Mouse (Mus musculus): ENCODE results near the gene Cct2. TPM values are rescaled to one million over a fixed set of nuclear protein-coding genes. Genes with fewer than 3 reads are reported as not detected.
"Not testable (repeated sequence)": the region's sequence is repeated elsewhere in the genome, so short reads cannot be mapped to it uniquely, and the experiment has no call there.

Gene Cct2
- polyA plus RNA-seq, 1 experiment from 2014 or later: 281 TPM

DNA sequence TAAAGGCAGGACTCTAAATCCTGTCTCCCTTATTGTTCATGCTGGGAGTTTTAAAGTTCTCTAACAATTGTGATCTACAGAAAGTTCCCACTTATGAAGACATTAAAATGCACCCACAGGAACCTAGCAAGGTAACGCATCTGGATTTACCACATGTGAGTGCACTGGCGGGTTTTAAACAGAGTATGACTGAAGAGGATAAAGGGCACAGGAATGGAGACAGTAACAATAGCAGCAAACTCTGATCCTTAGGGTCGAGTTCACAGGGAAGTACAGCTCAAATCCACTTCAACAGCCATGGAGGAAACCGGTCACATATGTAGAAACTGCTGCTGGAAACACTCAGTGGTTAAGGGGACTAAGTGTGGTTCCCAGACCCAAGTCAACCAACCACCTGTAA is 14.4 kb downstream of the Cct2 start:
- WGBS: 78% methylated on average over 4 of the region's 4 CpGs
- H3K27ac ChIP-seq: no peak overlapping the region
- H3K36me3 ChIP-seq: peaks cover 57% of the 10 kb centered on the region

DNA sequence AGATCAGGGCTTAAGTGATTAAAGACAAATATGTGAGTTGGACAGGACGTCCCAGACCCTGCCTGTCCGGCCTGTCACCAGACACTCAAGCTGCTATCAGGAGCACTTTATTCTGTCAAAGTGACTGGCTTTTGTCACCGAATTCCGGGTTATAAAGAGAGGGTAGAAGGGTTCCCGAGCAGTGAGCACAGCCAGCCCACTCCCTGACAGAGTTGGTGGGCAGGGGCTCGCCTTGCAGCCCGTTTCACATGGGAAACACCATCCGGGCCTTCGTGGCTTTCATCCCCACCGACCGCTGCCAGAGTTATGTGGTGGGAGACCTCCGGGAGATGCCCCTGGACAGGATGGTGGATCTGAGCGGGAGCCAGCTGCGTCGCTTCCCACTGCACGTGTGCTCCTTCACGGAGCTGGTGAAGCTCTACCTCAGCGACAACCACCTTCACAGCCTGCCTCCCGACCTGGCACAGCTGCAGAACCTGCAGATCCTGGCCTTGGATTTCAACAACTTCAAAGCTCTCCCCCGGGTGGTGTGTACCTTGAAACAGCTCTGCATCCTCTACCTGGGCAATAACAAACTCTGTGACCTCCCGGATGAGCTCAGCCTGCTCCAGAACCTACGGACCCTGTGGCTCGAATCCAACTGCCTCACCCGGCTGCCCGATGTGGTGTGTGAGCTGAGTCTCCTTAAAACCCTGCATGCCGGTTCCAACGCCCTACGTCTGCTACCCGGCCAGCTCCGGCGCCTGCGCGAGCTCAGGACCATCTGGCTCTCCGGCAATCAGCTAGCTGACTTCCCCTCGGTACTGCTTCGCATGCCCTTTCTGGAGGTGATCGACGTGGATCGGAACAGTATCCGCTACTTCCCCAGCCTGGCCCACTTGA is 18.2 kb downstream of the Cct2 start, which contains the start of gene Lrrc10:
TSS of gene Lrrc10 (plus strand) at position 167 of the 882 bp plus-strand sequence.
- 0 out of 2 replicates have a peak, but pooled peaks have one; percentile 24 for ATAC-seq
- Histone ChIP-seq H3K4me2 (replicated peaks) (peak within 1 kb of the TSS; percentile 31), H3K36me3 (peaks cover 20% of the 10 kb centered on the region), H3K4me1 (replicated peaks) (peaks cover 12% of the 10 kb centered on the region), H3K4me3 (replicated peaks) (no peak within 1 kb of the TSS), H3K9ac (replicated peaks) (0 out of 2 replicates have a peak within 1 kb of the TSS, but pooled peaks have one; percentile 21), H3K27me3 (no peaks in the 10 kb centered on the region), H3K9me3 (no peaks in the 10 kb centered on the region), H3K27ac (no peak within 1 kb of the TSS)
- 50% methylated on average over 40 of the region's 40 CpGs for WGBS

More for the DNA sequence above, 14.4 kb downstream of the Cct2 start:
- Histone ChIP-seq H3K4me2 (replicated peaks) (no peak overlapping the region), H3K27me3 (no peaks in the 10 kb centered on the region), H3K4me1 (replicated peaks) (peaks cover 12% of the 10 kb centered on the region), H3K9ac (replicated peaks) (no peak overlapping the region), H3K4me3 (replicated peaks) (no peak overlapping the region), H3K9me3 (no peaks in the 10 kb centered on the region)
- ATAC-seq: no peak

DNA sequence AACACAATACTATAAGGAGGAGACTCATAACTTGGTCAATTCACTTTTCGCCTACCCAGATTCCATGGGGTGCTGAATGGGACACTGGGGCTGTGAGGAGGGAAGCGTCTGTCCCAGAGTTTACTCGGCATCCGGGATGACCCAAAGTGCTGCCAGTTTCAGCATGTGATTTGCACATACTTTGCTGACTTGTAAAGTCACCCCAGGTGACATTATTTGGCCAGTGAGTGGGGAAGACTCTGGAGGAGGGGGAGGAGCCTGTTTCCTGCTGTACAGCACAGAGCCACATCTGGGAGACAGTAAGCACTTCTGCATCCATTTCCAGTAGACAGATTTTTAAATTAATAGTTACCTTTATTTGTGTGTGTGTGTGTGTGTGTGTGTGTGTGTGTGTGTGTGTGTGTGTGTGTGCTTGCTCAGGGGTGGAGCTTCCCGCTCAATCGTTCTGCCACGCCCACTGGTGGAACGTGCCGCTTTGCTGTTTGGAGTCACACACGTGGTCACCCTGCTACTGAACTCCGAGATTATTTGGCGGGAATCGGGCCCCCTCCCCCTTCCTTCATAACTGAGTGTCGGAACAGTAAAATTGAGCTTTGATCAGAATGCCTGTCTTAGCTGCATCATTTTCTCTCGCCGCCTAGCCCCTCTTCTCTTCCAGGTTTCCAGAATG is 20.0 kb downstream of the Cct2 start:
- WGBS: 58% methylated on average over 13 of the region's 16 CpGs
- not testable (repeated sequence) for ATAC-seq; H3K4me2 ChIP-seq (replicated peaks); H3K36me3 ChIP-seq; H3K27me3 ChIP-seq; H3K4me3 ChIP-seq (replicated peaks); H3K9ac ChIP-seq (replicated peaks); H3K27ac ChIP-seq; H3K9me3 ChIP-seq
- peaks cover 12% of the 10 kb centered on the region for H3K4me1 ChIP-seq (replicated peaks)

DNA sequence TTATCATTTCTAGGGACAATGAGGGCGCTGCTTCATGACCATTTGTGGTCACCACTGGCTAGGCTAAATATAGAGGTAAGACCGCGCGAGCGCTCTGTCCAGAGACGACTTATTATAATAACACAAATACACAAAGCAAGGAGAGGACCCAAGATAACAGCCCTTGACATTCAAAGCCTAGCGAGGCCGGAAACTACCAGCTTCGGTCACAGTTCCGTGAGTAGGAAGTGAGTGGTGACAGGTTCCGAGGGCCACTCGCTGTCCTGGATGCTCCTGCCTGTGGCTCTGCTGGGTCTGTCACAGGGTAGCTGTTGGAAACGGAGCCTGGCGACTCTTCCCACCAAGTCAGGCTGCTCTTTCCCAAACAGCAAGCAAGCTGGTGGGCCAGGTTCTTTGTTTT is 21.3 kb downstream of the Cct2 start:
- Histone ChIP-seq H3K9ac (replicated peaks) (no peak overlapping the region), H3K4me2 (replicated peaks) (no peak overlapping the region), H3K4me3 (replicated peaks) (no peak overlapping the region), H3K27me3 (no peaks in the 10 kb centered on the region), H3K27ac (no peak overlapping the region), H3K4me1 (replicated peaks) (peaks cover 12% of the 10 kb centered on the region), H3K36me3 (no peaks in the 10 kb centered on the region), H3K9me3 (no peaks in the 10 kb centered on the region)
- no peak for ATAC-seq
- 89% methylated on average over 14 of the region's 14 CpGs for WGBS

DNA sequence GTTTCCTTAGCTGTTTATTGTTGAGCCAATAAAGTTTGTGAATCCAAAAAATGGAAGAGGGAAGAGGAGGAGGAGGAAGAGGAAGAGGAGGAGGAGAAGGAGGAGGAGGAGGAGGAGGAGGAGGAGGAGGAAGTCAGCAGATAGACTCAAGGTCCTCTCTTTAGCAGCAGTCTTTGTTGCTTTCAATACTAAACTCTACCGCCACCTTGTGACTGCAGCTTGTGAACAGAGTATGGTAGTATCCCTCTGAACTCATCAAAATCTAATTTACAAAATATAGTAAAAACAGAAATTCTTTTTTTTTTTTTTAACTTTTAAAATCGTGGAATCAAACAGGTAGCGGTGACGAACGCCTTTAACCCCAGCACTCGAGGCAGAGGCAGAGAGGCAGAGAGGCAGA is 23.3 kb downstream of the Cct2 start:
- 77% methylated on average over 6 of the region's 6 CpGs for WGBS
- H3K4me1 ChIP-seq (replicated peaks): peaks cover 3% of the 10 kb centered on the region
- ATAC-seq: no peak
- no peaks in the 10 kb centered on the region for H3K9me3 ChIP-seq
- no peak overlapping the region for H3K4me2 ChIP-seq (replicated peaks)
- no peak overlapping the region for H3K4me3 ChIP-seq (replicated peaks)
- no peaks in the 10 kb centered on the region for H3K27me3 ChIP-seq
- H3K9ac ChIP-seq (replicated peaks): no peak overlapping the region
- no peaks in the 10 kb centered on the region for H3K36me3 ChIP-seq
- no peak overlapping the region for H3K27ac ChIP-seq

DNA sequence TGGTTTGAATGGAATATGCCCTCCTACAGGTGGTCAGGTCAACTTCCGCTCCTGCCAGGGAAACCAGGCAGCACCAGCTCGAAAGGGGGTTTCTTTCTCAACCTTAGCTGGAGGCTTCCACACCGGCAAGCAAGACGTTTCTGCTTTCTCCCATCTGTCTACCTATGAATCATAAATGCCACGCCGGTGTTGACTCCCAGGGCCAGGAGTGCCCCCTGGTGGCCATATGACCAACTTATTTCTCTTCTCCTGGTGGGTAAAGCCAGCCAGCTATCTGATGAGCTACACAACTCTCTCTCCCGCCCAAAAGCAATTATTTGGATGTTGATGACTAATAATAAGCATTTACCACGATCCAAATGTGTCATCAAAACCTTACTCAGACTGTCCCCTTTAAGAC is 29.8 kb downstream of the Cct2 start:
- ATAC-seq: no peak
- H3K4me2 ChIP-seq (replicated peaks): no peak overlapping the region

DNA sequence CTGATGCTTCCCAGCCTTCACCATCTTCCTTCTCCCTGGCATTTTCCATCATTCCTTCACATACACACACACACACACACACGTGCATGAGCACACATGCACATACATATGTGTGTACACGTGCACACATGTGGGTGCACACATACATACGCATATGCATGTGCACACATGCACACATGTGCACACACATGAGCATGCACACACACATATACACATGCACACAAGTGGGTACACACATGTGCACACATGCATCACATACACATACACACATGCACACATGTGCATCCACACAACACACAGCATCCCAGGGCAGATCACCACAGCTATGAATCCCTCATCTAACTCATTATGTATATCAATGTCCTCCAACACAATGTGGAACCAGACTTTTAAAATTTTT is 32.5 kb downstream of the Cct2 start:
- no peak overlapping the region for H3K4me2 ChIP-seq (replicated peaks)
- no peaks in the 10 kb centered on the region for H3K27me3 ChIP-seq
- no peaks in the 10 kb centered on the region for H3K36me3 ChIP-seq
- ATAC-seq: no peak
- no peaks in the 10 kb centered on the region for H3K9me3 ChIP-seq
- no peaks in the 10 kb centered on the region for H3K4me1 ChIP-seq (replicated peaks)
- H3K9ac ChIP-seq (replicated peaks): no peak overlapping the region
- no peak overlapping the region for H3K4me3 ChIP-seq (replicated peaks)
- no peak overlapping the region for H3K27ac ChIP-seq
- WGBS: 91% methylated on average over 3 of the region's 3 CpGs

More for the DNA sequence above, 29.8 kb downstream of the Cct2 start:
- no peak overlapping the region for H3K4me3 ChIP-seq (replicated peaks)
- no peaks in the 10 kb centered on the region for H3K27me3 ChIP-seq
- no peaks in the 10 kb centered on the region for H3K4me1 ChIP-seq (replicated peaks)
- no peaks in the 10 kb centered on the region for H3K36me3 ChIP-seq
- H3K9me3 ChIP-seq: no peaks in the 10 kb centered on the region
- 31% methylated on average over 8 of the region's 8 CpGs for WGBS
- H3K27ac ChIP-seq: no peak overlapping the region
- H3K9ac ChIP-seq (replicated peaks): no peak overlapping the region

DNA sequence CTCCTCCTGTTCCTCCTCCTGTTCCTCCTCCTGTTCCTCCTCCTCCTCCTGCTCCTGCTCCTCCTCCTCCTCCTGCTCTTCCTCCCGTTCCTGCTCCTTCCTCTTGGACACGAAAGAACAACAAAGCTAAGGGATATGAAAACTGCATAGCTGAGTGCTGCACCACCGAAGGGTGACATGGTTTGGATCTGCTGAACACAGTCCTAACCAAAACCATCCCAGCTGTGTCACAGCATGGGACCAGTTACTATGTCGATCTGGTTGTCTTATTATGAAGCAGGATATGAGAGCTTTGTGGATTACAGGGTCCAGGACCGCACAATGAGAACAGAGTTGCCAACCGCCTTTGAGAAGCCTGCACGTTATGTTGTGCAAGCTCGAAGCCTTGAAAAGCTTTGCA is 37.4 kb downstream of the Cct2 start:
- no peak overlapping the region for H3K9ac ChIP-seq (replicated peaks)
- WGBS: 81% methylated on average over 8 of the region's 8 CpGs

GRCm38 (mm10) chr10:117025776-117026175 is 37.8 kb downstream of the Cct2 start:
- H3K27ac ChIP-seq; H3K4me2 ChIP-seq (replicated peaks); H3K4me3 ChIP-seq (replicated peaks); H3K9me3 ChIP-seq; H3K36me3 ChIP-seq; H3K9ac ChIP-seq (replicated peaks); ATAC-seq; H3K4me1 ChIP-seq (replicated peaks): not testable (repeated sequence)
- H3K27me3 ChIP-seq: peaks cover 11% of the 10 kb centered on the region; the same call in 1 of the 2 replicates

More for the DNA sequence above, 37.4 kb downstream of the Cct2 start:
- Histone ChIP-seq H3K27me3 (peaks cover 11% of the 10 kb centered on the region; the same call in 1 of the 2 replicates), H3K4me1 (replicated peaks) (peaks cover 4% of the 10 kb centered on the region), H3K4me3 (replicated peaks) (no peak overlapping the region), H3K4me2 (replicated peaks) (no peak overlapping the region), H3K9me3 (no peaks in the 10 kb centered on the region), H3K27ac (no peak overlapping the region), H3K36me3 (no peaks in the 10 kb centered on the region)
- ATAC-seq: no peak

DNA sequence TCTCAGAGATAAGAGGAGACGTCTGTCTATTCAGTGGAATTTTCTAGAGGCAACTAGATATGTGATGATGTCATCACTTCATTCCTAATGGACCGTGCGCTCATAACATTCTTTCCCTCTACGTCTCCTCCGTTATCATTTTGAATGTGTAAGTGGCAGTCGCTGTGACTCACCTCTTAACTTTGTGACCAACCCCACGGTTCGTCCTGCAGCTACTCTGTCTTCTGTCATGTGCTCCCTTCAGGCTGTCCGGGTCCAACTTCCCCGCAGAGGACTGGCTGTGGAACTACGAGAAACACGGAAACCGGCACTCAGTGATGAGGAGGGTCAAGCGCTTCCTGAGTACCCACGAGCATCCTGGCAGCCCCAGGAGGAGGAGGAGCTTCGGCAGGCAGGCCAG is 39.9 kb downstream of the Cct2 start:
- no peak overlapping the region for H3K27ac ChIP-seq
- no peak overlapping the region for H3K9ac ChIP-seq (replicated peaks)
- H3K9me3 ChIP-seq: no peaks in the 10 kb centered on the region
- H3K4me2 ChIP-seq (replicated peaks): no peak overlapping the region
- 78% methylated on average over 16 of the region's 16 CpGs for WGBS
- peaks cover 11% of the 10 kb centered on the region; the same call in 1 of the 2 replicates for H3K27me3 ChIP-seq
- H3K4me1 ChIP-seq (replicated peaks): peaks cover 12% of the 10 kb centered on the region
- no peaks in the 10 kb centered on the region for H3K36me3 ChIP-seq
- no peak overlapping the region for H3K4me3 ChIP-seq (replicated peaks)
- ATAC-seq: no peak

- WGBS: 23% methylated on average over 21 of the region's 21 CpGs
- ATAC-seq: peak; percentile 59
- Histone ChIP-seq H3K4me1 (replicated peaks) (peaks cover 22% of the 10 kb centered on the region), H3K9me3 (no peaks in the 10 kb centered on the region), H3K9ac (replicated peaks) (no peak overlapping the region), H3K4me3 (replicated peaks) (no peak overlapping the region), H3K4me2 (replicated peaks) (peak overlapping the region; percentile 1; the same call in 1 of the 2 replicates), H3K27ac (no peak overlapping the region), H3K27me3 (peaks cover 11% of the 10 kb centered on the region; the same call in 1 of the 2 replicates), H3K36me3 (no peaks in the 10 kb centered on the region)
These were observed 42.4 kb downstream of the Cct2 start for GRCm38 (mm10) chr10:117021020-117021754.
